Mouse (Mus musculus) liver, embryonic 11.5 days (tissue): ENCODE results near the gene Fgfr2. TPM values are rescaled to one million over a fixed set of nuclear protein-coding genes. Genes with fewer than 3 reads are reported as not detected.

ENCODE experiments used
- ATAC-seq: fragments of 200-750 bp; cut with Nextera tagmentation; replicated peaks from 2 replicates; pipeline ENCODE4 v1.8.0; 2017; ENCODE audit warnings: moderate number of reproducible peaks, mild to moderate bottlenecking, moderate TSS enrichment, moderate library complexity; ENCODE audit not compliant: low FRiP score
- DNase-seq: peaks from one replicate; pipeline ENCODE4 v3.0.0-alpha.2; 2017; ENCODE audit warnings: low spot score
- H3K27ac ChIP-seq: fragments of 300-500 bp; sonication (generic); 2 replicates; pipeline ENCODE4 v1.5.1; 2014; ENCODE audit warnings: mild to moderate bottlenecking, low read depth, low read length, control low read depth
- H3K27me3 ChIP-seq: fragments of 300-500 bp; sonication (generic); replicated peaks from 2 replicates; pipeline ENCODE4 v1.6.1; 2014; ENCODE audit warnings: low read length, mixed read lengths; ENCODE audit not compliant: control insufficient read depth, insufficient read depth
- H3K36me3 ChIP-seq: fragments of 300-500 bp; sonication (generic); 2 replicates; pipeline ENCODE4 v1.6.1; 2014; ENCODE audit warnings: mild to moderate bottlenecking, low read length, moderate library complexity, mixed read lengths; ENCODE audit not compliant: control insufficient read depth, insufficient read depth
- H3K4me1 ChIP-seq: fragments of 300-500 bp; sonication (generic); replicated peaks from 2 replicates; pipeline ENCODE4 v1.6.1; 2014; ENCODE audit warnings: low read length, mixed read lengths; ENCODE audit not compliant: control insufficient read depth, insufficient read depth
- H3K4me2 ChIP-seq: fragments of 300-500 bp; sonication (generic); 2 replicates; pipeline ENCODE4 v1.6.1; 2014; ENCODE audit warnings: mild to moderate bottlenecking, control low read depth, moderate library complexity
- H3K4me3 ChIP-seq: fragments of 300-500 bp; sonication (generic); 2 replicates; pipeline ENCODE4 v1.5.1; 2014; ENCODE audit warnings: low read depth, low read length, control low read depth
- H3K9ac ChIP-seq: fragments of 300-500 bp; sonication (generic); 2 replicates; pipeline ENCODE4 v1.6.1; 2014; ENCODE audit warnings: low read depth, low read length, control low read depth
- H3K9me3 ChIP-seq: fragments of 300-500 bp; sonication (generic); 2 replicates; pipeline ENCODE4 v1.6.1; 2016; ENCODE audit warnings: low read length, inconsistent platforms, mixed read lengths; ENCODE audit not compliant: control insufficient read depth
- WGBS: fragments of 180-500 bp; shearing (Covaris S2); extraction: QIAGEN DNeasy Blood & Tissue Kit; methylation state at CpG from one replicate; pipeline ENCODE4 v1.1.7; 2014; 5-methylcytosine and 5-hydroxymethylcytosine counted together
- polyA plus RNA-seq: library from polyadenylated mRNA; unstranded; fragments of >200 nt; fragmentation: Nextera tagmentation; extraction: Ambion mirVana; gene quantifications from 2 replicates; pipeline ENCODE4 v1.2.1, GENCODE M21; 2014

Fgfr2 gene
- polyA plus RNA-seq, 1 experiment from 2014 or later = 32.6 TPM

DNA sequence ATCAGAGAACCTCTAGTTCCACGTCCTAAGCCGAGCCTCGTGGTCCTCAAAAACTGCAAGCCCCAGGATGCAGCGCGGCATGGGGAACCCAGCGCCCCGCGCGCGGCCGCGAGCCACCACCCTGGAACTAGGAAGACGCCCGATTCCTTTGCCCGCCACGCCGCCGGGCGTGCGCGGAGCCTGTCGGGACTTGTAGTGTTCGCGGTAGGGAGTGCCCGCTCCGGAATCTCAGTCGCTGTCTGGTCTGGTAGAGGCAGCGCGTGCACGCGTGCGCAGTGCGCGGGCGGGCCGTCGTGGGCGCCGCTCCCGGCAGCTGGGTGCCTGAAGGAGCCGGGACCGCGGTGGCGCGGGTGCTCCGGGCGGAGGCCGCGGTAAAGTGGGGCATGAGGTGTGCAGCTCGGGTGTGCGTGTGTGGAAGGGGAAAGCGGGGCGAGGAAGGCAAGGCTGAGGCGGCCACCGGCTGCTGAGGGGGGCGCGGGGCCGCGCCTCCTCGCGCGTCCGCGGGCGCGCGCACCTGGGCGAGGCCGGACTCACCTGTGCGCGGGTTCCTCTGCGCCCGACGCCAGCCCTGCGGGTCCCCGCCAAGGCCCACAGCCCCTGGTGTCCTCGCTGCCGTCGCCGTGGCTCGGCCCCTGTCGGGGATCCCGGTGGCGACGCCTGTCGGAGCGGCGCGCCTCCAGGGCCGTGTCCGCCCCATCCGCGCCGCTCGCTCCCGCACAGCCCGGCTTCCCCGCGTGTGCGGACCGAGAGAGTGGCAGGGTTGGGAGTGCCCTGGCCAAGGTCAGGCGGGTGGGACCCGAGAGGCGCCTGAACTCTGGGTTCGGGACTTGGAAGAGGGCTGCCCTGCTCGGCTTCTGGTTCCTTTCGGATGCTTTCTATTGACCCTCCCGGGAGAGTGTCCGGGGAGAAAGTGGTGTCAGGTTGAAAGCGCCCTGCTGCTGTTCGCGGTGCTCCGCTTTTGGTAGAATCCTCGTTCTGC is 2257.2 kb downstream of the Fgfr2 start, which contains the start of gene Plekha1:
Plekha1 (plus strand) TSS at position 144 of the 979 bp plus-strand sequence.
- under 1% methylated on average over 100 of the region's 114 CpGs for WGBS
- ATAC-seq = peak; percentile 95

DNA sequence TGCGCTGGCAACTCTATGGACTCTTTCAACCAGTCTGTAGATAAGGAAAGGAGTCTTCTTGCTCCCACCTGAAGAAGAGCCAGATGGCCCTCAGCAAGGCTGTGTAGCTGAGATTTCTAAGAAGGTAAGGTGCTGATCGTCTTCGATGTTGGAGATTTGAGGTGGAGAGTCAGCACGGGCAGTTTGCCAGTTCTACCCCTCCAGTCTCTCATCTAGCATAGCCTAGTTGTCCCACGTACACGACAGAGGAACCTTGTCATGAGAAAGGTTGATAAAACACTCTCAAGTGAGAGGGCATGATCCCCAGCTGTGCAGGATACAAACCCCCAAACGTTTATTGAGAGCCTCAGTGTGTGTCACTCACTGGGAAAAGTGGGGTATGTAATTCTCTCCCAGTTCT is 2258.4 kb downstream of the Fgfr2 start:
- Histone ChIP-seq H3K4me2 (no peak overlapping the region), H3K9me3 (no peaks in the 10 kb centered on the region), H3K4me1 (no peaks in the 10 kb centered on the region), H3K27me3 (peaks cover 17% of the 10 kb centered on the region), H3K9ac (no peak overlapping the region), H3K4me3 (no peak overlapping the region), H3K27ac (no peak overlapping the region), H3K36me3 (no peaks in the 10 kb centered on the region)
- DNase-seq (no peak), ATAC-seq (no peak)
- WGBS = 63% methylated on average over 7 of the region's 7 CpGs

More for the DNA sequence above, 2257.2 kb downstream of the Fgfr2 start, which contains the start of gene Plekha1:
- Histone ChIP-seq H3K4me2 (peak within 1 kb of the TSS; percentile 71), H3K4me1 (no peaks in the 10 kb centered on the region), H3K27me3 (peaks cover 17% of the 10 kb centered on the region), H3K36me3 (no peaks in the 10 kb centered on the region), H3K9me3 (no peaks in the 10 kb centered on the region), H3K9ac (peak within 1 kb of the TSS; percentile 69), H3K27ac (no peak within 1 kb of the TSS; the same call in 1 of the 2 replicates), H3K4me3 (peak within 1 kb of the TSS; percentile 79)
- peak; percentile 91 for DNase-seq

DNA sequence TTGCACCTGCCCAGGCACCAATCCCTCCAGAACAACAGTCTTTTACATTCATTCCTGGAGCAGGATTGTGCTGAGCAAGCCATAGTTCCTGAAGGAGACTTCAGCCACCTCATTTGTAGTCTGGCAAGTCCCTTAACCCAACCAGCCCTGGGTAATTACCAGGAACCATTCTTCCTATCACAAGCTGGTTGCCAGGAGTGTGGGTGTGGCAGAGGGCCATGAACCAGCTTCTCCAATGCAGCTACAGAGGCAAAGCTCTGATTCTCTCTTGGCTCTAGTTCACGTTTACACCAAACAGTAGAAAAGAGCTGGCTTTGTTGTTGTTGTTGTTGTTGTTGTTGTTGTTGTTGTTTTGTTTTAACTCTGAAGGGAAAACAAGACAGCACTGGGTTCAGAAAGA is 2260.6 kb downstream of the Fgfr2 start:
- Histone ChIP-seq H3K4me2 (no peak overlapping the region), H3K4me1 (no peaks in the 10 kb centered on the region), H3K9me3 (no peaks in the 10 kb centered on the region), H3K4me3 (no peak overlapping the region), H3K27ac (no peak overlapping the region), H3K36me3 (no peaks in the 10 kb centered on the region), H3K27me3 (peaks cover 17% of the 10 kb centered on the region), H3K9ac (no peak overlapping the region)
- 48% methylated on average over 1 of the region's 1 CpGs for WGBS
- no peak for DNase-seq
- no peak for ATAC-seq

DNA sequence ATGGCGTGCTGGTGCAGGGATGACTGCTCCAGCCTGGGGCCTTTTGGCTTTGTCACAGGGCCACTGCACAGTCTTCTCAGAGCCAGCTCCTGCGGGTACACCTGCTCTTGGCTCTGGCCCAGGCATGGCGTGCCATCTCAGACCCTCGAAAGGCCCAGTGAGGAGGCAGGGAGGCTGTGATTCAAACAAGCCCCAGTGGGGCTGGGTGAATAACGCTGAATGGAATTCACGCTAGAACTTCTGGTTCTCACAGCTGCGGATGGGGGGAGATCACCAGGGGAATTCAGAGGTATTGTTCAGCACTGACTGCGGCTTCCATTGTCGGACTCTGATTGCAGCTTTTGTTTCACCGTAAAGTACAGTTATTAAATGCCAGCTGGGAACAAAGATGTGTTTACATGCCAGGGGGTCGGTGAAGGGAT is 2262.4 kb downstream of the Fgfr2 start:
- no peak for ATAC-seq
- no peak overlapping the region for H3K27ac ChIP-seq
- H3K4me1 ChIP-seq = no peaks in the 10 kb centered on the region
- no peak overlapping the region for H3K9ac ChIP-seq
- no peak overlapping the region for H3K4me2 ChIP-seq
- no peaks in the 10 kb centered on the region for H3K36me3 ChIP-seq
- peaks cover 11% of the 10 kb centered on the region for H3K27me3 ChIP-seq
- no peak overlapping the region for H3K4me3 ChIP-seq
- WGBS = 61% methylated on average over 11 of the region's 11 CpGs
- no peak for DNase-seq
- no peaks in the 10 kb centered on the region for H3K9me3 ChIP-seq

DNA sequence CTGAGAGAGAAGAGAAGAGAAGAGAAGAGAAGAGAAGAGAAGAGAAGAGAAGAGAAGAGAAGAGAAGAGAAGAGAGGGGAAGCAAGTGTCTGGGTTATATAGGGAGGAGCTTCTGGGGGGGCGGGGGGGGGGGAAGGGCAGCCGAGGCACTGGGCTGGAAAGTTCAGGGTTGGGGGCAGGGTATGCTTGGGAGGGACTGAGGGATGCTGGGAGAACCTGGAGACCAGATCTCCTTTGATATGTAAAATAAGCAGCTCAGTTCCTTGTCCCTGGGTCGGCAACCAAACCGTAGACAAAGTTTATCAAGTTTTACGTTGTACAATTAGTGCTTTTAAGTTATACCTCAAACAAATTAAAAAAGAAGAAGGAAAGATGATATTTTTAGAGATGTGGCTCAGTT is 2263.2 kb downstream of the Fgfr2 start:
- no peak for ATAC-seq

DNA sequence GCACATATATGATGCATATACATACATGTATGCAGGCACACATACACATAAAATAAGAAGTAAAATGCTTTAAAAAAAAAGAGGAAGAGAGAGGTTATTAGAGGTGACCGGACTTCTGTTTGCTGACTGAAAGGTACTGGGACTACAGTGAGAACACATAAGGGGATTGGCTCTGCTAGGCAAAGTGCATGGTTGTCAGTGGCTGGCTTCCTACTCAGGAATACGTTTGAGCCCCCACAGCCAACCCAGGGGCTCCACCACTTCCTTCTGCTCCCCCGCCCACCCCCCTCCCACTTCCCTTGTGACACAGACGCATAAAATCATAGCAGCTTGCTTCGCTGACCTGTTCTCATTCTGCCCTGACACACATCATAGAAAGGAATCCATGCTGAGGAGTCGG is 2265.2 kb downstream of the Fgfr2 start:
- Histone ChIP-seq H3K9me3 (no peaks in the 10 kb centered on the region), H3K4me3 (no peak overlapping the region), H3K27me3 (no peaks in the 10 kb centered on the region), H3K4me1 (no peaks in the 10 kb centered on the region), H3K27ac (no peak overlapping the region), H3K36me3 (no peaks in the 10 kb centered on the region), H3K4me2 (no peak overlapping the region), H3K9ac (no peak overlapping the region)
- ATAC-seq = no peak
- WGBS = 53% methylated on average over 6 of the region's 6 CpGs
- DNase-seq = no peak

More for the DNA sequence above, 2263.2 kb downstream of the Fgfr2 start:
- Histone ChIP-seq H3K36me3 (no peaks in the 10 kb centered on the region), H3K9ac (no peak overlapping the region), H3K4me3 (no peak overlapping the region), H3K27ac (no peak overlapping the region), H3K4me2 (no peak overlapping the region), H3K9me3 (no peaks in the 10 kb centered on the region), H3K4me1 (no peaks in the 10 kb centered on the region), H3K27me3 (peaks cover 4% of the 10 kb centered on the region; the same call in 1 of the 2 replicates)
- 40% methylated on average over 4 of the region's 5 CpGs for WGBS
- no peak for DNase-seq

DNA sequence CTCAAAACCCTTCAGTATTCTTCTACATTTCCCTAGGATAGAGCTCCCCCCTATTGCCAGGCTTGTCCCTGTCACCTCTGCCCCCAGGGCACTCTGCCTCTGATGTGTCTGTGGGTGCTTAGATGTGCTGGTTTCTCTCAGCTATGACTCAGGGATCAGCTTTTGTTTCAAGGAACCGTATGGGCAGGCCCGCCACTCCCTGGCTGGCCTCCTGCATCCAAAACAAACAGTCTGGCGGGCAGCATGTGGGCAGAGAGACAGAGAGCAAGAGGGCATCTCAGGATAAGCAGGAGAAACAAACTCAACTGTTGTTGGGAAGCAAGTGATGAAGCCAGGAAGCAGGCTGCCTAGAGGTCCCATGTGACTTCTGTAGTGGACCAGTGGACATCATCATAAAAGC is 2267.5 kb downstream of the Fgfr2 start:
- DNase-seq = no peak
- Histone ChIP-seq H3K4me2 (no peak overlapping the region), H3K36me3 (no peaks in the 10 kb centered on the region), H3K27ac (no peak overlapping the region), H3K9me3 (no peaks in the 10 kb centered on the region), H3K9ac (no peak overlapping the region), H3K27me3 (no peaks in the 10 kb centered on the region), H3K4me3 (no peak overlapping the region), H3K4me1 (no peaks in the 10 kb centered on the region)
- no peak for ATAC-seq
- 50% methylated on average over 3 of the region's 3 CpGs for WGBS

DNA sequence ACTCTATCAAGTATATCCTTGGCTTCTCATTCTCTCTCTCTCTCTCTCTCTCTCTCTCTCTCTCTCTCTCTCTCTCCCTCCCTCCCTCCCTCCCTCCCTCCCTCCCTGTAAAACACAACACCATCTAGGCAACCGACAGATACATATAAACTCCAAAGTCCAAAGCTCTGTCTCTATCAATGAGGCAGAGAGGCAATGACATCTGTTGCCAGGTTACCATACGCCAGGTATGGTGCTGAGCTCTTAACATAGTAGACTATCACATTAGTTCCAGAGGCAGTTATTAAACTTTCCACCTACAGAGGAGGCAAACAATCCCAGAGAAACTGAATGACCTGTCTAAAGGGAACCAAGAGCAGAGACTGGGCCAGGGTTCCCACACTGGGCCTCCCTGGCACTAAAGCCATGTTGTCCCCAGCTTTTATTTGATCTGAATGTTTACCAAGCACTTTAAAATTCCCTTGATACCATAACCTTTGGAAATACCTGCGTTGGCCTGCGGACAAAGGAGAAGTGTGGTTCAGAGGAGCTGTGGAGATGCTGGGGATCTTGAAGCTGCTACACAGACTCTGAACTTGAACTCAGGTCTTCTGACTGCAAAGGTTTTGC is 2268.4 kb downstream of the Fgfr2 start:
- WGBS = 65% methylated on average over 4 of the region's 4 CpGs
- Histone ChIP-seq H3K4me3 (no peak overlapping the region), H3K9ac (no peak overlapping the region), H3K27ac (no peak overlapping the region), H3K4me2 (no peak overlapping the region), H3K27me3 (no peaks in the 10 kb centered on the region), H3K36me3 (no peaks in the 10 kb centered on the region), H3K9me3 (no peaks in the 10 kb centered on the region), H3K4me1 (no peaks in the 10 kb centered on the region)
- no peak for DNase-seq
- no peak for ATAC-seq
